Mouse (Mus musculus) forebrain, embryonic 10.5 days (tissue): Measurements from ENCODE around the gene Cemip2. TPM values are rescaled to one million over a fixed set of nuclear protein-coding genes. Genes with fewer than 3 reads are reported as not detected.

Experiments
- DNase-seq: peaks from one replicate; pipeline ENCODE4 v3.0.0-alpha.2; 2017; ENCODE audit warnings: low spot score; ENCODE audit errors: extremely low spot score
- H3K27ac ChIP-seq: fragments of 300-500 bp; sonication (generic); 2 replicates; pipeline ENCODE4 v1.5.1; 2016; ENCODE audit warnings: mild to moderate bottlenecking
- H3K27me3 ChIP-seq: fragments of 300-500 bp; sonication (generic); 2 replicates; pipeline ENCODE4 v1.6.1; 2016; ENCODE audit warnings: mild to moderate bottlenecking; ENCODE audit not compliant: poor library complexity, severe bottlenecking
- H3K36me3 ChIP-seq: fragments of 300-500 bp; sonication (generic); replicated peaks from 2 replicates; pipeline ENCODE4 v1.6.1; 2016; ENCODE audit warnings: mild to moderate bottlenecking, moderate library complexity
- H3K4me1 ChIP-seq: fragments of 300-500 bp; sonication (generic); 2 replicates; pipeline ENCODE4 v1.6.1; 2016
- H3K4me3 ChIP-seq: fragments of 300-500 bp; sonication (generic); 2 replicates; pipeline ENCODE4 v1.5.1; 2016; ENCODE audit warnings: mild to moderate bottlenecking, moderate library complexity
- H3K9me3 ChIP-seq: fragments of 300-500 bp; sonication (generic); 2 replicates; pipeline ENCODE4 v1.6.1; 2016; ENCODE audit warnings: mild to moderate bottlenecking, moderate library complexity
- WGBS: fragments of 180-500 bp; shearing (Covaris S2); methylation state at CpG from one replicate; pipeline ENCODE4 v1.1.7; 2016; 5-methylcytosine and 5-hydroxymethylcytosine counted together
- polyA plus RNA-seq: library from polyadenylated mRNA; unstranded; fragments of >200 nt; fragmentation: Nextera tagmentation; extraction: Ambion mirVana; gene quantifications from 2 replicates; pipeline ENCODE4 v1.2.1, GENCODE M21; 2016

Gene Cemip2
- polyA plus RNA-seq, 1 experiment from 2014 or later: 58.7 TPM

GRCm38 (mm10) chr19:21897122-21897827 lies 119.1 kb downstream of the Cemip2 start:
- DNase-seq: no peak
- Histone ChIP-seq H3K4me3 (no peak overlapping the region), H3K36me3 (no peaks in the 10 kb centered on the region), H3K4me1 (no peaks in the 10 kb centered on the region), H3K27me3 (no peaks in the 10 kb centered on the region), H3K27ac (no peak overlapping the region), H3K9me3 (no peaks in the 10 kb centered on the region)
- 88% methylated on average over 7 of the region's 7 CpGs for WGBS

DNA sequence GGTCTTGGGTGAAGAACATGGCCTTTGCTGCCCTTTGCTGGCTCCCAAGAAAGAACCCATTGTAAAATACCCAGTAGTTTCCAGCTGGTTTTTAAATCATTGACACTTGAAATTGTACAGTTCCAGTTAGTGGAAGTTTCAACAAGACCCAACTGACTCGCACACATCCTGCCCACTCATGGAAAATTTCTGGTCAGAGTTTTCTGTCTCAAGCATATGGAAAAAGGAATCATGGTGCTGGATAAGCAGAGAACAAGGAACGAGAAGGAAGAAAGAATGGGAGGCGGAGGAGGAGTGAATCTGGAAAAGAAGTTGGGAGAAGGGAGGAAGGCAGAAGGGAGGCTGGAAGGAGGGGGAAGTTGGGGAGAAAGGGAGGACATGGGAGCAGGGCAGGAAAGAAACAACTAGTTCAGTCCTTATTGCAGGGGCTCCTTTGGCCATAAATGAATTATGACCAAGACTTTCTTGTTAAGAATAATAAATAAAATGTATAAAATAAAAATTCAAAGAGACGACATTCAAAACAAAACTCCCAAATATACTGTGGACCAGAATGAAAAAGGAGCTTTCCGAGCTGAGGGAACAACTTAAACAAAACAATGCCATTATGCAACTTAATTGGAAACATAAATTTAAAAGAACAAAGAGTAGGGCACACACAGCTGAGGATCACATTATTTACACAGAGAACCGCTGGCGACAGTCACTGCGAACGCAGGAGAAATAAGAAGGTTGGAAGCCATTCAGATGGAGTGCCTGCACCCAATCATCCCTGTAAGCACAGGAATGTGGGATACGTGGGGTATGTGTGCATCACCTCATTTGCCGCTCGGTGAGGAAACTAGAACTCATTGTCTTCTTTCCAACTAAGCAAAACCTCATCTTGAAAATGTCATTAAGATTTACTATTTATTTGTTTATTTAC lies 120.1 kb downstream of the Cemip2 start:
- Histone ChIP-seq H3K4me3 (no peak overlapping the region), H3K36me3 (no peaks in the 10 kb centered on the region), H3K9me3 (no peaks in the 10 kb centered on the region), H3K27me3 (no peaks in the 10 kb centered on the region), H3K4me1 (no peaks in the 10 kb centered on the region), H3K27ac (no peak overlapping the region)
- DNase-seq: no peak
- 85% methylated on average over 12 of the region's 12 CpGs for WGBS

Other genes starting within 250 kb of the Cemip2 start
- gene 1110059E24Rik, start 125.4 kb upstream of the Cemip2 start, polyA plus RNA-seq: 79.5 and 82.0 TPM in 2 replicates
- 30.1 and 30.8 TPM in 2 replicates for gene Abhd17b, start 125.2 kb upstream of the Cemip2 start, polyA plus RNA-seq